Comparison of ENCODE assay signal across 7 mouse cellular contexts in genomic region chr3:34021259-34021828, GRCm38 (mm10). TPM values are rescaled to one million over a fixed set of nuclear protein-coding genes. Genes with fewer than 3 reads are reported as not detected.
A peak's percentile ranks its signal among the peaks of the same experiment; 100 is the strongest.
DNase-seq lines count a peak whose midpoint lies in the region; ATAC-seq and TF ChIP-seq lines count a peak whose summit lies in the region.

No protein-coding gene starts in this region.

- H3K9ac ChIP-seq in lung, postnatal 0 days (replicated peaks; ENCODE audit: low read depth), result no peak overlapping the region
- H3K9ac ChIP-seq in forebrain, embryonic 12.5 days, result peak overlapping the region; percentile 95; the same call in 1 of the 2 replicates
- peak overlapping the region; percentile 100 for H3K9ac ChIP-seq in liver, embryonic 12.5 days
- no peak overlapping the region for H3K9ac ChIP-seq in stomach, postnatal 0 days (ENCODE audit: low read length)

- no peaks in the 10 kb centered on the region for H3K27me3 ChIP-seq in lung, postnatal 0 days (replicated peaks; ENCODE audit: insufficient read depth, low read length)
- H3K27me3 ChIP-seq in forebrain, embryonic 12.5 days, result no peaks in the 10 kb centered on the region
- no peaks in the 10 kb centered on the region for H3K27me3 ChIP-seq in liver, embryonic 12.5 days (replicated peaks)
- no peaks in the 10 kb centered on the region for H3K27me3 ChIP-seq in stomach, postnatal 0 days (ENCODE audit: control insufficient read depth, insufficient read depth, low read length)

- no peaks in the 10 kb centered on the region for H3K9me3 ChIP-seq in lung, postnatal 0 days (ENCODE audit: low read length)
- no peaks in the 10 kb centered on the region for H3K9me3 ChIP-seq in forebrain, embryonic 12.5 days
- H3K9me3 ChIP-seq in liver, embryonic 12.5 days (replicated peaks), result no peaks in the 10 kb centered on the region
- H3K9me3 ChIP-seq in stomach, postnatal 0 days (ENCODE audit: control insufficient read depth, low read length), result no peaks in the 10 kb centered on the region

- no peak for TF ChIP-seq POLR2A in lung, adult 2 months (IDR thresholded peaks at IDR 0.05; ENCODE audit: borderline replicate concordance, extremely low read depth, low read depth, low read length)

- no peaks in the 10 kb centered on the region; the same call in 1 of the 2 replicates for H3K4me1 ChIP-seq in lung, postnatal 0 days (ENCODE audit: insufficient read depth, low read depth, low read length)
- H3K4me1 ChIP-seq in lung, adult 2 months (ENCODE audit: control insufficient read depth, insufficient read depth, low read length), result peaks cover 7% of the 10 kb centered on the region
- H3K4me1 ChIP-seq in forebrain, embryonic 12.5 days, result peaks cover 17% of the 10 kb centered on the region
- peaks cover 40% of the 10 kb centered on the region for H3K4me1 ChIP-seq in liver, embryonic 12.5 days
- H3K4me1 ChIP-seq in stomach, postnatal 0 days (replicated peaks; ENCODE audit: control insufficient read depth, insufficient read depth), result 0 out of 2 replicates have a peak, but pooled peaks cover 4% of the 10 kb centered on the region

- TF ChIP-seq CTCF in lung, postnatal 0 days (IDR thresholded peaks at IDR 0.05), result no peak
- no peak for TF ChIP-seq CTCF in lung, adult 2 months (IDR thresholded peaks at IDR 0.05; ENCODE audit: insufficient read depth, low read length)
- no peak for TF ChIP-seq CTCF in stomach, postnatal 0 days (IDR thresholded peaks at IDR 0.05; ENCODE audit: low read depth)

- H3K27ac ChIP-seq in lung, postnatal 0 days (ENCODE audit: low read length), result no peak overlapping the region
- H3K27ac ChIP-seq in forebrain, embryonic 12.5 days, result no peak overlapping the region
- no peak overlapping the region for H3K27ac ChIP-seq in liver, embryonic 12.5 days
- H3K27ac ChIP-seq in stomach, postnatal 0 days (replicated peaks), result no peak overlapping the region

- no peaks in the 10 kb centered on the region for H3K36me3 ChIP-seq in lung, postnatal 0 days (ENCODE audit: insufficient read depth, low read length)
- no peaks in the 10 kb centered on the region for H3K36me3 ChIP-seq in forebrain, embryonic 12.5 days (replicated peaks)
- H3K36me3 ChIP-seq in liver, embryonic 12.5 days, result no peaks in the 10 kb centered on the region; the same call in 1 of the 2 replicates
- no peaks in the 10 kb centered on the region for H3K36me3 ChIP-seq in stomach, postnatal 0 days (ENCODE audit: control insufficient read depth, insufficient read depth, low read length)

- no peak for ATAC-seq in lung, postnatal 0 days
- no peak for ATAC-seq in forebrain, embryonic 12.5 days (ENCODE audit: low FRiP score)
- no peak for ATAC-seq in liver, embryonic 12.5 days
- ATAC-seq in stomach, postnatal 0 days (ENCODE audit: low FRiP score, low TSS enrichment), result no peak
- ATAC-seq in granulocyte monocyte progenitor cell, adult 5-6 weeks (replicated peaks; ENCODE audit: poor library complexity, severe bottlenecking), result no peak

- WGBS in lung, postnatal 0 days, result 60% methylated on average over 4 of the region's 4 CpGs
- 60% methylated on average over 4 of the region's 4 CpGs for WGBS in lung, adult 2 months
- 69% methylated on average over 4 of the region's 4 CpGs for WGBS in forebrain, embryonic 12.5 days
- WGBS in liver, embryonic 12.5 days (ENCODE audit: insufficient replicate concordance), result 32% methylated on average over 4 of the region's 4 CpGs
- WGBS in stomach, postnatal 0 days, result 60% methylated on average over 4 of the region's 4 CpGs

- DNase-seq in lung, postnatal 0 days (ENCODE audit: low spot score), result no peak
- DNase-seq in lung, adult 2 months, result no peak
- no peak for DNase-seq in stomach, postnatal 0 days (ENCODE audit: low spot score)
- DNase-seq in embryo, embryonic 9.5 days (ENCODE audit: extremely low spot score), result no peak

- peak overlapping the region; percentile 95 for H3K4me2 ChIP-seq in lung, postnatal 0 days (replicated peaks; ENCODE audit: low read depth, low read length)
- H3K4me2 ChIP-seq in forebrain, embryonic 12.5 days, result peak overlapping the region; percentile 68
- H3K4me2 ChIP-seq in liver, embryonic 12.5 days, result peak overlapping the region; percentile 95
- peak overlapping the region; percentile 89 for H3K4me2 ChIP-seq in stomach, postnatal 0 days (replicated peaks; ENCODE audit: low read depth)

- no peak for TF ChIP-seq EP300 in lung, postnatal 0 days (IDR thresholded peaks at IDR 0.05)
- no peak for TF ChIP-seq EP300 in stomach, postnatal 0 days (optimal IDR thresholded peaks at IDR 0.05)

- H3K4me3 ChIP-seq in lung, postnatal 0 days (ENCODE audit: low read depth, low read length), result peak overlapping the region; percentile 99; the same call in 1 of the 2 replicates
- no peak overlapping the region for H3K4me3 ChIP-seq in lung, adult 2 months (replicated peaks; ENCODE audit: extremely low read depth, low read depth, low read length)
- peak overlapping the region; percentile 82 for H3K4me3 ChIP-seq in forebrain, embryonic 12.5 days (replicated peaks)
- peak overlapping the region; percentile 99 for H3K4me3 ChIP-seq in liver, embryonic 12.5 days
- peak overlapping the region; percentile 97 for H3K4me3 ChIP-seq in stomach, postnatal 0 days (ENCODE audit: low read depth, low read length)

RNA-seq across cellular contexts. Expression of gene Fxr1, which starts 1.6 kb away (rescaled TPM):
- 27.9 and 32.1 TPM in 2 replicates for polyA plus RNA-seq in lung, postnatal 0 days (2015; fragmentation: Nextera tagmentation; extraction: Ambion mirVana)
- 6.7 and 13.9 TPM in 2 replicates for polyA plus RNA-seq in lung, adult 2 months (2012; rRNA removed)
- polyA plus RNA-seq in forebrain, embryonic 12.5 days (2016; fragmentation: Nextera tagmentation; extraction: Ambion mirVana), result 60.3 and 60.4 TPM in 2 replicates
- polyA plus RNA-seq in liver, embryonic 12.5 days (2016; fragmentation: Nextera tagmentation; extraction: Ambion mirVana), result 36.3 and 38.9 TPM in 2 replicates
- 19.0 and 19.6 TPM in 2 replicates for polyA plus RNA-seq in stomach, postnatal 0 days (2015; fragmentation: Nextera tagmentation; extraction: Ambion mirVana)
- total RNA-seq in granulocyte monocyte progenitor cell, adult 5-6 weeks (2014; fragmentation: Nextera tagmentation), result 82.8 and 85.8 TPM in 2 replicates
- 183 and 220 TPM in 2 replicates for total RNA-seq in granulocyte monocyte progenitor cell, adult 5-6 weeks (2017)

RNA-seq across cellular contexts. Expression of gene Dnajc19, which starts 59.8 kb away (rescaled TPM):
- polyA plus RNA-seq in lung, postnatal 0 days (2015; fragmentation: Nextera tagmentation; extraction: Ambion mirVana), result 105 and 117 TPM in 2 replicates
- polyA plus RNA-seq in lung, adult 2 months (2012; rRNA removed), result 67.8 and 87.7 TPM in 2 replicates
- 141 and 148 TPM in 2 replicates for polyA plus RNA-seq in forebrain, embryonic 12.5 days (2016; fragmentation: Nextera tagmentation; extraction: Ambion mirVana)
- polyA plus RNA-seq in liver, embryonic 12.5 days (2016; fragmentation: Nextera tagmentation; extraction: Ambion mirVana), result 172 and 175 TPM in 2 replicates
- 167 and 178 TPM in 2 replicates for polyA plus RNA-seq in stomach, postnatal 0 days (2015; fragmentation: Nextera tagmentation; extraction: Ambion mirVana)
- 128 and 161 TPM in 2 replicates for total RNA-seq in granulocyte monocyte progenitor cell, adult 5-6 weeks (2014; fragmentation: Nextera tagmentation)
- 166 and 185 TPM in 2 replicates for total RNA-seq in granulocyte monocyte progenitor cell, adult 5-6 weeks (2017)

Comparison
In these comparisons a context has a peak if more than half of its experiments do, and no peak if none do; other contexts are left out.
1. H3K9ac ChIP-seq: peak in forebrain, embryonic 12.5 days (single experiment) and liver, embryonic 12.5 days (single experiment); none in lung, postnatal 0 days (single experiment) and stomach, postnatal 0 days (single experiment).
2. Peak in every context shown above with its lines, with median percentiles within 50 percentile points of each other: H3K4me2 ChIP-seq.